Comparison of ENCODE assay signal across 18 mouse cellular contexts in the genomic region with DNA sequence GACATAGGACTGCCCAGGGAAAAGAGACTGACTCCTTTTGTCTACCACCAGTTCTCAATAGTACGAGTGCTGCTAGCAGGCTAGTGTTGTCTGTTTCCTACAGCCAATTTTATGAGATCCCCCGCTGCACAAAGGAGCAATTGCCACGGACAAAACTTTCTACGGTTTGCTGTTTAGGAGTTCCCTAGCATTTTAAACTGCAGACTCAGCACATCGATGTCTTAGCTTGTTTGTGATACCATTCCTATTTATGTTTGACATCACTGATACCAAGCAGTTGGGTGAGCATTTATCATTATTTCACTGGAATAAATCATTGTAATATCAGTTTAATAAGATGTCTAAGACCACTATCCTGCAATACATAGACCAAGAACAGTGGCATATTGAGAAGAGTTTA. TPM values are rescaled to one million over a fixed set of nuclear protein-coding genes. Genes with fewer than 3 reads are reported as not detected.
DNase-seq lines count a peak whose midpoint lies in the region; ATAC-seq and TF ChIP-seq lines count a peak whose summit lies in the region.
"Had no signal": no experiment of that assay in that cellular context is flagged by ENCODE, and none has a peak within 500 bp of the region (broad histone marks: within the 10 kb centered on the region; RNA-seq: fewer than 3 reads in every experiment).

No protein-coding gene starts in this region.

- H3K36me3 ChIP-seq in forebrain, embryonic 15.5 days = no peaks in the 10 kb centered on the region
- H3K36me3 ChIP-seq in forebrain, embryonic 10.5 days (replicated peaks) = no peaks in the 10 kb centered on the region
- no peaks in the 10 kb centered on the region for H3K36me3 ChIP-seq in ES-E14 (ENCODE audit: control insufficient read depth, insufficient read depth, low read length, poor library complexity, severe bottlenecking)
- H3K36me3 ChIP-seq: embryonic facial prominence, embryonic 12.5 days had no signal

- WGBS in forebrain, embryonic 15.5 days = 68% methylated on average over 5 of the region's 5 CpGs
- 84% methylated on average over 5 of the region's 5 CpGs for WGBS in forebrain, embryonic 10.5 days

- in situ Hi-C loops in ES-E14 (cut with MboI; ENCODE audit: low sequenced_read_pairs in 2 of 2, unreplicated experiment in 2 of 2) = no loop called here

- peak overlapping the region; percentile 38; the same call in 1 of the 2 replicates for H3K27ac ChIP-seq in forebrain, embryonic 15.5 days (replicated peaks)
- no peak overlapping the region for H3K27ac ChIP-seq in forebrain, embryonic 10.5 days
- no peak overlapping the region for H3K27ac ChIP-seq in ES-E14 (ENCODE audit: insufficient read depth, low read depth, low read length, poor library complexity, severe bottlenecking)
- H3K27ac ChIP-seq: embryonic facial prominence, embryonic 12.5 days had no signal

- H3K4me3 ChIP-seq in forebrain, embryonic 15.5 days = no peak overlapping the region
- no peak overlapping the region for H3K4me3 ChIP-seq in forebrain, embryonic 10.5 days
- no peak overlapping the region for H3K4me3 ChIP-seq in ES-E14 (ENCODE audit: insufficient read depth in 1 of 2, low read depth in 1 of 2, low read length in 2 of 2, poor library complexity in 1 of 2, severe bottlenecking in 1 of 2)
- H3K4me3 ChIP-seq: embryonic facial prominence, embryonic 12.5 days; forebrain, embryonic 13.5 days had no signal

- no peak overlapping the region for H3K9ac ChIP-seq in forebrain, embryonic 15.5 days (replicated peaks)
- no peak overlapping the region for H3K9ac ChIP-seq in ES-E14 (ENCODE audit: insufficient read depth, low read depth, low read length, poor library complexity, severe bottlenecking)
- H3K9ac ChIP-seq: embryonic facial prominence, embryonic 12.5 days; forebrain, embryonic 13.5 days; forebrain, postnatal 0 days had no signal

- ATAC-seq in forebrain, embryonic 15.5 days (replicated peaks) = 0 out of 2 replicates have a peak, but pooled peaks have one; percentile 23

- H3K4me2 ChIP-seq in forebrain, embryonic 15.5 days (replicated peaks) = no peak overlapping the region
- H3K4me2 ChIP-seq: embryonic facial prominence, embryonic 12.5 days; forebrain, embryonic 13.5 days had no signal

- peaks cover 8% of the 10 kb centered on the region; the same call in 1 of the 2 replicates for H3K4me1 ChIP-seq in forebrain, embryonic 15.5 days
- peaks cover 7% of the 10 kb centered on the region; the same call in 1 of the 2 replicates for H3K4me1 ChIP-seq in forebrain, embryonic 10.5 days
- no peaks in the 10 kb centered on the region for H3K4me1 ChIP-seq in ES-E14 (ENCODE audit: control insufficient read depth in 2 of 2, insufficient read depth in 2 of 2, low read length in 2 of 2, poor library complexity in 1 of 2)
- H3K4me1 ChIP-seq: embryonic facial prominence, embryonic 12.5 days had no signal

- no peak for DNase-seq in forebrain, embryonic 10.5 days (ENCODE audit: extremely low spot score, low spot score)
- no peak for DNase-seq in ES-E14 (ENCODE audit: low read depth, low spot score)
- no peak for DNase-seq in left cerebral cortex, postnatal 14 days (ENCODE audit: low spot score in 2 of 2)
- no peak for DNase-seq in lung, postnatal 14 days
- DNase-seq: adrenal gland, adult 2 months; adrenal gland, postnatal 10 days; adrenal gland, postnatal 25 days; cerebellum, adult 11 months; cerebellum, adult 18-20 months; cerebellum, adult 8-10 months; cerebellum, adult 9-11 months; cerebellum, postnatal 14 days; cerebellum, postnatal 36 days; embryo, embryonic 11 days had no signal

- H3K27me3 ChIP-seq in forebrain, embryonic 15.5 days = no peaks in the 10 kb centered on the region
- H3K27me3 ChIP-seq in forebrain, embryonic 10.5 days (ENCODE audit: poor library complexity, severe bottlenecking) = no peaks in the 10 kb centered on the region
- H3K27me3 ChIP-seq: embryonic facial prominence, embryonic 12.5 days; forebrain, embryonic 13.5 days had no signal

- H3K9me3 ChIP-seq in forebrain, embryonic 15.5 days = no peaks in the 10 kb centered on the region
- H3K9me3 ChIP-seq in forebrain, embryonic 10.5 days = no peaks in the 10 kb centered on the region
- no peaks in the 10 kb centered on the region for H3K9me3 ChIP-seq in ES-E14 (ENCODE audit: control insufficient read depth, insufficient read depth, low read depth, low read length)
- H3K9me3 ChIP-seq: embryonic facial prominence, embryonic 12.5 days; forebrain, embryonic 13.5 days had no signal

- intact Hi-C loops in left cerebral cortex, postnatal 14 days (cut with DNase I) = no loop called here

TF ChIP-seq in ES-E14, 5 proteins besides CTCF, POLR2A, EP300 and RAD21:
- no peak for TF ChIP-seq CHD2 (IDR thresholded peaks at IDR 0.05; ENCODE audit: low read depth, low read length)
- TF ChIP-seq MAFK (IDR thresholded peaks at IDR 0.05; ENCODE audit: insufficient read depth, low read depth, low read length) = peak; percentile 55; the same call in 1 of the 2 replicates

RNA-seq across cellular contexts. Expression of a gene that starts 43.1 kb away (rescaled TPM):
- polyA plus RNA-seq in forebrain, embryonic 15.5 days (2015; fragmentation: Nextera tagmentation; extraction: Ambion mirVana) = 30.9 and 33.0 TPM in 2 replicates
- polyA plus RNA-seq in forebrain, embryonic 10.5 days (2016; fragmentation: Nextera tagmentation; extraction: Ambion mirVana) = 23.6 and 27.3 TPM in 2 replicates
- total RNA-seq in ES-E14 (2012; rRNA removed) = 20.3 and 23.0 TPM in 2 replicates
- total RNA-seq in left cerebral cortex, postnatal 14 days (2021) = 10 to 100 TPM; 19.1 to 19.2 TPM
